Mouse (Mus musculus): ENCODE results near the gene Ugt1a1. TPM values are rescaled to one million over a fixed set of nuclear protein-coding genes. Genes with fewer than 3 reads are reported as not detected.

Ugt1a1 gene
- total and polyA plus RNA-seq, 2 experiments, result 574 to 719 TPM

DNA sequence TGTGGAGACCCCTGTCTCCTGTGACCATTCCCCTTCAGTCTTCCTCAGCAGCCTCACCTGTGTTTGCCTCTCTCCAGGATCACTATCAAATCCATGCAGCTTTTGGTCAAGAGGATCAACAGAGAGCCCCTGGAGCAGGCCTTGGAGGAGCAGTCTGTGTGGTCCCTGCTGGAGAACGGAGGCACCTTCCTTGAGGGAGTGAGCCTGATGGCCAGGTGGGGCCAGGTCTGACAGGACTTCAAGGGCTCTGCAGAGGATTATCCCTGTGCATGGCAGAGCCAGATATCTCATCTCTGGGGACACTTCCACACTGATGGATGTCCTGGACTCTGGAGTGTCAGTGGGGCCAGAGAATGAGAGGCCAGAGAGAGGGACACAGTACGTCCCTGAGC is 43.7 kb downstream of the Ugt1a1 start:
- TF ChIP-seq CTCF (IDR thresholded peaks at IDR 0.05; ENCODE audit: low read depth, low read length) (no peak), POLR2A (IDR thresholded peaks at IDR 0.05; ENCODE audit: extremely low read depth, insufficient read depth, low read length) (no peak)
- Histone ChIP-seq H3K27me3 (ENCODE audit: control insufficient read depth, insufficient read depth, low read length) (no peaks in the 10 kb centered on the region), H3K79me2 (ENCODE audit: control insufficient read depth, insufficient read depth, low read length) (no peaks in the 10 kb centered on the region), H3K27ac (replicated peaks; ENCODE audit: insufficient read depth, low read depth, low read length) (no peak overlapping the region), H3K4me3 (ENCODE audit: insufficient read depth, low read depth, low read length) (no peak overlapping the region), H3K36me3 (ENCODE audit: control insufficient read depth, insufficient read depth, low read length) (no peaks in the 10 kb centered on the region), H3K9ac (ENCODE audit: low read depth, low read length) (no peak overlapping the region), H3K4me1 (ENCODE audit: control insufficient read depth, insufficient read depth, low read length) (peaks cover 25% of the 10 kb centered on the region)
- 61% methylated on average over 2 of the region's 2 CpGs for WGBS
- DNase-seq (ENCODE audit: extremely low read depth, low read depth, low spot score), result no peak

DNA sequence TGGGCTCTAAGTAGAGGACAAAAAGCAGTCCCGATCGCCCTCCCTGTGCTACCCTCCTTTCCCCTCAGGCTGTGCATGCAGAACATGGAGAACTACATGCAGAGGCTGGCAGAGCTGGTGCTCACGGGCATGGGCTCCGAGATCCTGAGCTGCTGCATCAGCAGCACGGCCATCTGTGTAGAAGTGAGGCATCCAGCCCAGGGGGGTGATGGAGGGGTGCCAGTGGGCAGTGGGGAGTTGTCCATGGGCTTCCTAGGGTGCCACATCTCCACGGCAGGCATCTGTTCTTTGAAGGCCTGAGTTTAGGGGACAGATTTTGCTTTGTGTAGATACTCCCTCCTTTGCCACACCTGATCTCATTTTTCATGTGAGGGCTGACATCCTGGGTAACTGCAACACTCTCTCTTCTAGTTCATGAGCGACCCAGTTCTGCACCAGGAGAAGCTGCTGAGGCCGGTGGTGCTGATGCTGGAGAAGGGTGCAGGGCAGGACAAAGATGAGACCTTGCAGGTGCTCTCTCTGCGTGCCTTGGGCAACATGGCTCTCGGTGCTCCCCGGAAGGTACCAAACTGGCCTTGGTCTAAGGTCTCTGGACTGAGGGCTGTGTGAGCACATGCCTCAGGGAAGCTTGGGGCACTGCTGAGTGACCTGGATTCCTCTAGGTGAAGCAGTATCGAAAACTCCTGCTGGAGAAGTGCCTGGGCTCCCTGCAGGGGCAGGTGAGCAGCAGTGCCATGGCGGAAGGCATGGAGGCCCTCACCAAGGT is 44.4 kb downstream of the Ugt1a1 start:
- no peaks in the 10 kb centered on the region for H3K36me3 ChIP-seq (ENCODE audit: control insufficient read depth, insufficient read depth, low read length)
- H3K4me1 ChIP-seq (ENCODE audit: control insufficient read depth, insufficient read depth, low read length), result peaks cover 30% of the 10 kb centered on the region
- 82% methylated on average over 13 of the region's 13 CpGs for WGBS
- no peaks in the 10 kb centered on the region for H3K79me2 ChIP-seq (ENCODE audit: control insufficient read depth, insufficient read depth, low read length)
- H3K27ac ChIP-seq (replicated peaks; ENCODE audit: insufficient read depth, low read depth, low read length), result no peak overlapping the region
- no peaks in the 10 kb centered on the region for H3K27me3 ChIP-seq (ENCODE audit: control insufficient read depth, insufficient read depth, low read length)
- no peak overlapping the region for H3K9ac ChIP-seq (ENCODE audit: low read depth, low read length)
- DNase-seq (ENCODE audit: extremely low read depth, low read depth, low spot score), result no peak
- TF ChIP-seq POLR2A (IDR thresholded peaks at IDR 0.05; ENCODE audit: extremely low read depth, insufficient read depth, low read length) (no peak), CTCF (IDR thresholded peaks at IDR 0.05; ENCODE audit: low read depth, low read length) (no peak)
- H3K4me3 ChIP-seq (ENCODE audit: insufficient read depth, low read depth, low read length), result no peak overlapping the region

DNA sequence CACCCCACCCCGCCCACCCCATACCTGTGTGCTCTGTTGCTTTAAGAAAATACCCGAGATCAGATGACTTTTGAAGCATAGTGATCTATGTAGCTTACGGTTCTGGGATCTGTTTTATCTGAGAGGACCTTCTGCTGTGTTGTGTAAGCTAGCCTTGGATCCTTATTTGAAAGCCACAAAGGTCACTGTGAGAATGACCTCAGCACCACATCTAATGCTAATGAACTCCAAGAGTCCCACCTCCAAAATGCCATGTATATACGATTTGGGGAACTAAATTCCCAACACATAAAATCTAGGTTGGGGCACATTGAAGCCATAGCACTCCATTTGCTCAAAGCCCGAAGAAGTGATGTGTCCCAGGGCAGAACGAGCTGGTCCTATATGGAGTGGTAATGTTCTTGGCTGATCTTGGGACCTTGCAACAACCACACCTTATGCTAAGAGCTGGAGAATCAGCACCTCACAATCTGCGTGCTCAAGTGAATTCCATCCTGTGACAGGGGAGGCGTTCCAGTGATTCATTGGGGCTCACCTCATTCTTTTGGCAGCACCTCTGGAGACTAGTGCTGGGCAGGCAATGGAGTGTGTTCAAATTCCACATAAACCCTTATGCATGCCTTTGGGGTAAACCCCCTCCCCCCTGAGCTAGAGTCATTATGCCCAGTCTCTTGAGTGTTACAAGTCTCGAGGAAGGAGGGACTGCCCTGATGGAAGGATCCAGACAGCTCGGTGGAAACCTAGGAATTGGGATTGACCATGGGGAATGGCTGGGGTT is 45.3 kb downstream of the Ugt1a1 start:
- H3K4me3 ChIP-seq (ENCODE audit: insufficient read depth, low read depth, low read length), result no peak overlapping the region
- H3K9ac ChIP-seq (ENCODE audit: low read depth, low read length), result no peak overlapping the region
- peaks cover 30% of the 10 kb centered on the region for H3K4me1 ChIP-seq (ENCODE audit: control insufficient read depth, insufficient read depth, low read length)
- 67% methylated on average over 10 of the region's 10 CpGs for WGBS
- no peaks in the 10 kb centered on the region for H3K36me3 ChIP-seq (ENCODE audit: control insufficient read depth, insufficient read depth, low read length)
- TF ChIP-seq CTCF (IDR thresholded peaks at IDR 0.05; ENCODE audit: low read depth, low read length) (no peak), POLR2A (IDR thresholded peaks at IDR 0.05; ENCODE audit: extremely low read depth, insufficient read depth, low read length) (no peak)
- peak; percentile 88 for DNase-seq (ENCODE audit: extremely low read depth, low read depth, low spot score)
- no peaks in the 10 kb centered on the region for H3K79me2 ChIP-seq (ENCODE audit: control insufficient read depth, insufficient read depth, low read length)
- no peak overlapping the region for H3K27ac ChIP-seq (replicated peaks; ENCODE audit: insufficient read depth, low read depth, low read length)
- no peaks in the 10 kb centered on the region for H3K27me3 ChIP-seq (ENCODE audit: control insufficient read depth, insufficient read depth, low read length)

DNA sequence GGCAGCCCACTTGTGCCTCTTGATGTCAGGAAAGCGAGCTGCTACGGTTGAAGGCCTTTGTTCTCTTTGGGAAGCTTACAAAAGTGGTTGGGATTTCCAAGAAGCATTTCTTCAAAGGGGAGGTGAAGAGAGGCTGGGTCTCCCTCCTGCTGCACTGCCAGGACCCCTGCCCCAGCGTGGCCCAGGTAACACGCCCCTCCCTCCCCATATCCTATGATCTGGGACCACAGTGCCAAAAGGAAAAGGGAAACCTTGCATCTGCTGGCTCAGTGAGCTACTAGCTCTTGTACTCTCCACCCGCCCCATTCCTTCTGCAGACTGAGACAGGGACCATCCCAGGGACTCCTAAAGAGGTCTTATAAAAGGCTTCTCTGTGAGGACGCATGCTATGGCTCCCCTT is 45.9 kb downstream of the Ugt1a1 start:
- WGBS, result 89% methylated on average over 6 of the region's 6 CpGs
- peaks cover 29% of the 10 kb centered on the region for H3K4me1 ChIP-seq (ENCODE audit: control insufficient read depth, insufficient read depth, low read length)
- TF ChIP-seq POLR2A (IDR thresholded peaks at IDR 0.05; ENCODE audit: extremely low read depth, insufficient read depth, low read length), result no peak
- TF ChIP-seq CTCF (IDR thresholded peaks at IDR 0.05; ENCODE audit: low read depth, low read length), result no peak
- no peak overlapping the region for H3K9ac ChIP-seq (ENCODE audit: low read depth, low read length)
- H3K79me2 ChIP-seq (ENCODE audit: control insufficient read depth, insufficient read depth, low read length), result no peaks in the 10 kb centered on the region
- H3K27ac ChIP-seq (replicated peaks; ENCODE audit: insufficient read depth, low read depth, low read length), result no peak overlapping the region
- no peaks in the 10 kb centered on the region for H3K27me3 ChIP-seq (ENCODE audit: control insufficient read depth, insufficient read depth, low read length)
- H3K36me3 ChIP-seq (ENCODE audit: control insufficient read depth, insufficient read depth, low read length), result peaks cover 2% of the 10 kb centered on the region; the same call in 1 of the 2 replicates
- H3K4me3 ChIP-seq (ENCODE audit: insufficient read depth, low read depth, low read length), result no peak overlapping the region
- no peak for DNase-seq (ENCODE audit: extremely low read depth, low read depth, low spot score)

DNA sequence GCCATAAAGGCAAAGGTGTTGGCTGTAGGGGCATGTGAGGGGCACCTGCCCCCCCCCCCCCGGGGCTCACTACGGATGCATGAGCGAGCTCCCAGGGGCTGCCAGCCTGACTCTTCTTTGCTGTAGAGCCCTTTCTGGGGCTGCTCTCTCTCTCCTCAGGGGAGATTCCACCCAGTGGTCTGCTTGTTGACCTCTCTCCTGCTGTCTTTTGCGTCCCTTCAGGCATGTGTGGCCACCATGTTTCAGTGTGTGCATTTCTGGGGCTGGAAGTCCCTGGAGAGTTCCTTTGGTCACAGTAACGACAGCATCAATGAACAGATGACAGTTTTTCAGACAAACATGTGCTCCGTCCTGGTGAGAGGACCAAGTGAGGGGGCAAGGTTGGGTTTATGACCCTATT is 46.6 kb downstream of the Ugt1a1 start:
- H3K27me3 ChIP-seq (ENCODE audit: control insufficient read depth, insufficient read depth, low read length), result no peaks in the 10 kb centered on the region
- TF ChIP-seq CTCF (IDR thresholded peaks at IDR 0.05; ENCODE audit: low read depth, low read length) (no peak), POLR2A (IDR thresholded peaks at IDR 0.05; ENCODE audit: extremely low read depth, insufficient read depth, low read length) (no peak)
- DNase-seq (ENCODE audit: extremely low read depth, low read depth, low spot score), result no peak

More for the DNA sequence above, 46.6 kb downstream of the Ugt1a1 start:
- H3K27ac ChIP-seq (replicated peaks; ENCODE audit: insufficient read depth, low read depth, low read length), result no peak overlapping the region
- H3K4me1 ChIP-seq (ENCODE audit: control insufficient read depth, insufficient read depth, low read length), result peaks cover 22% of the 10 kb centered on the region
- no peak overlapping the region for H3K9ac ChIP-seq (ENCODE audit: low read depth, low read length)
- H3K4me3 ChIP-seq (ENCODE audit: insufficient read depth, low read depth, low read length), result no peak overlapping the region
- H3K36me3 ChIP-seq (ENCODE audit: control insufficient read depth, insufficient read depth, low read length), result peaks cover 6% of the 10 kb centered on the region; the same call in 1 of the 2 replicates
- 77% methylated on average over 6 of the region's 6 CpGs for WGBS
- no peaks in the 10 kb centered on the region for H3K79me2 ChIP-seq (ENCODE audit: control insufficient read depth, insufficient read depth, low read length)

Measured in liver, adult 2 months (tissue).